Mouse (Mus musculus): ENCODE measurements around the gene Ednra. TPM values are rescaled to one million over a fixed set of nuclear protein-coding genes. Genes with fewer than 3 reads are reported as not detected.

Ednra gene
- 109 and 116 TPM in 2 replicates for polyA plus RNA-seq (2015; fragmentation: Nextera tagmentation; extraction: Ambion mirVana)

DNA sequence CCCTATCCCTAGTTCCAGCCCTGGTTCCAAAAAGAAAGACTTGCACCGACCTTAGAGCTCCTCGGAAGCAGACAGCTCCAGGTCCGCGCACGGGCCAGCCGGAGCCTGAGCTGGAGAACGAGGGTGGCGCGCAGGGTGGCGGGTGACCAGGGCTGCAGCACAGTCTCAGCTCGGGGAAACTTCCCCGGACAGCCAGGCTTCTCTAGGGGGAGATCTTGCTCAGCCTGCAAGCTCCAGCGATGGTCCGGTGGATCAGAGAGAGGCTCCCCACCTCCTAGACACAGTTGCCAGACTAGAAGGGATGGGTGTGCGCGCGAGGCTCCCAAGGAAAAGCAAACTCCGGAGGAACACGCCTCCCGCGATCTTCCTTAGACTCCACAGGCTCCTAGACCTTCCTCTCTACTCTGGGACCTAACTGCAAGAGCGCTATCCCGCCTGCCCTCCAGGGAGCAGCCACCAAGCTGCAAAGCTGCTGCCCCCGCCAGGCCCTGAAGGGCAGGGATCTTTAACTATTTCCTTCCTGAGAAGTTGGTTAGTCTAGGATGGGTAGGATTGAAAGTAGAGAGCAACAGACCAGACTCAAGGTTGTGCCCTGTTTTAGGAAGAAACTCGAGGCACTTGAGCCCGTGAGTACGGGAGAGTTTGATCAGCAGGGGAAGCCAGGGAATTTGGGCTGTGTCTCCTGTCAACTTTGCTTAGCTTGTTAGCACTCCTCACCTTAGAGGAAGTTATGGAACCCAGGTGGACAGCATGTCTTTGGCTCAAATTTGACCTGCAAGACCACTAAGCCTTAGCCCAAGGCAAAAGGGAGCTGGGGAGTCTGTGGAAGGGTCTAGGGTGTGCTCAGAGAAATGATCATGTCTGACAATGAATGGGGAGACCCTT lies at the start of gene Ednra:
Ednra (minus strand) TSS at position 419 of the 885 bp plus-strand sequence.
- Histone ChIP-seq H3K4me2 (peak within 1 kb of the TSS; percentile 65), H3K9me3 (no peaks in the 10 kb centered on the region), H3K27me3 (no peaks in the 10 kb centered on the region), H3K27ac (peak within 1 kb of the TSS; percentile 99), H3K4me1 (peaks cover 23% of the 10 kb centered on the region), H3K36me3 (no peaks in the 10 kb centered on the region), H3K4me3 (peak within 1 kb of the TSS; percentile 62), H3K9ac (peak within 1 kb of the TSS; percentile 80)
- ATAC-seq (ENCODE audit: borderline replicate concordance, extremely low read depth, low FRiP score, low TSS enrichment): peak; percentile 88
- WGBS: under 1% methylated on average over 27 of the region's 27 CpGs

DNA sequence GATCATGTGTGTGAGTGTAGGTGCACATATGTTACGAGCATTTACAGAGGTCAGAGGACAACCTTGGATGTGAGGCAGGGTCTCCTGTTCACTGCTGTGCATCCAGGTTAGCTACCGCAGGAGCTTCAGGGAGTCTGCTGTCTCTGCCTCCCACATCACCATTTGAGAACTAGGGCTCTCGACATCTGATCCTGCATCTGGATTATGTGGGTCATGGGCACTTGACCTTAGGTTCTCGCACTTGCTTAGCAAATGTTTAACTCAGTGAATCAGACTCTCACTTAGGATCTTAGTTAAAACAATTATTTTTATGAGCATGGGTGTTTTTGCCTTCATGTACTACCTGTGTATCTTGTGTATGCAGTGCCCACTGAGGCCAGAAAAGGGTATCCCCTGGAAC lies 49.6 kb upstream of the Ednra start:
- H3K4me3 ChIP-seq: no peak overlapping the region
- H3K36me3 ChIP-seq: no peaks in the 10 kb centered on the region
- H3K4me1 ChIP-seq: peaks cover 15% of the 10 kb centered on the region
- WGBS: 64% methylated on average over 4 of the region's 4 CpGs
- no peaks in the 10 kb centered on the region for H3K27me3 ChIP-seq
- H3K4me2 ChIP-seq: no peak overlapping the region
- no peak overlapping the region for H3K27ac ChIP-seq
- no peaks in the 10 kb centered on the region for H3K9me3 ChIP-seq
- ATAC-seq (ENCODE audit: borderline replicate concordance, extremely low read depth, low FRiP score, low TSS enrichment): no peak
- no peak overlapping the region for H3K9ac ChIP-seq

GRCm38 (mm10) chr8:77773256-77773655 lies 49.0 kb upstream of the Ednra start:
- Histone ChIP-seq H3K4me2 (no peak overlapping the region), H3K4me1 (peaks cover 15% of the 10 kb centered on the region), H3K9me3 (no peaks in the 10 kb centered on the region), H3K27ac (no peak overlapping the region), H3K27me3 (no peaks in the 10 kb centered on the region), H3K36me3 (no peaks in the 10 kb centered on the region), H3K4me3 (no peak overlapping the region), H3K9ac (no peak overlapping the region)
- no peak for ATAC-seq (ENCODE audit: borderline replicate concordance, extremely low read depth, low FRiP score, low TSS enrichment)
- WGBS: 76% methylated on average over 5 of the region's 5 CpGs

DNA sequence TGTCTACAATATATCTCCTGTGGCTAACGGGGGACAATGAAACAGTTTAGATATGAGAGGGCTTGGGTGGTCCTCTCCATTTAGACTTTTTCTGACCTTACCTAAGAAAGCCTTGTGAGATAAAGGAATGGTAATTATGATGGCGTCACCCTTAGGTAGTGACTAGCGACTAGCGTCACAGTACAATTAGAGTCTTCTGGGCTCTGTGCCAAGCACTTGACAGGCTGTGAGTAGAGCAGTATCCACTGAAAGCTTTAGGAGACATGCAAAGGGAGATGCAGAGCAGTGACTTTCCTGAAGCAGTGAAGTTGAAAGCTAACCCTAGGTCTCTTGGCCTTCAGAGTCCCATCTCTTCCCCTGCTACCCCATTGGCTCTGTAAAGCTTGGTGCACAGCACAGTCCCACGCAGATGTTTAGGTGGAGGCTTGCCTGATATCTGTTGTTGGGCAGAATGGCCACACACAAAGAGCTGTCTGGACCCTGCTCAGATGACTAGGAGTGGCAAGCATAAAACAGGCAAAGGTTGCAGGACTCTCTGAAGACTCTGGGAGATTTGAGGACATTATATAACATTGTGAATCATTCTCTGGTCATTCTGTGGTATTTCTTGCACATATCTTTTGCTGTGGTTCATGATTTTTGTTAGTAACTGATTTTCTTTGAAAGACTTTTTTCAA lies 48.1 kb upstream of the Ednra start:
- peak; percentile 72; the same call in 1 of the 2 replicates for ATAC-seq (ENCODE audit: borderline replicate concordance, extremely low read depth, low FRiP score, low TSS enrichment)
- H3K27me3 ChIP-seq: no peaks in the 10 kb centered on the region
- peaks cover 12% of the 10 kb centered on the region for H3K4me1 ChIP-seq
- no peak overlapping the region for H3K4me3 ChIP-seq
- no peaks in the 10 kb centered on the region for H3K9me3 ChIP-seq
- H3K36me3 ChIP-seq: no peaks in the 10 kb centered on the region
- WGBS: 14% methylated on average over 5 of the region's 5 CpGs
- no peak overlapping the region for H3K9ac ChIP-seq
- peak overlapping the region; percentile 48; the same call in 1 of the 2 replicates for H3K27ac ChIP-seq
- no peak overlapping the region for H3K4me2 ChIP-seq

- Histone ChIP-seq H3K27me3 (no peaks in the 10 kb centered on the region), H3K4me3 (no peak overlapping the region), H3K4me2 (no peak overlapping the region), H3K36me3 (no peaks in the 10 kb centered on the region), H3K9ac (no peak overlapping the region), H3K27ac (no peak overlapping the region), H3K4me1 (peaks cover 15% of the 10 kb centered on the region), H3K9me3 (no peaks in the 10 kb centered on the region)
- ATAC-seq (ENCODE audit: borderline replicate concordance, extremely low read depth, low FRiP score, low TSS enrichment): no peak
- 78% methylated on average over 3 of the region's 3 CpGs for WGBS
Measured at GRCm38 (mm10) chr8:77770966-77771365, 46.7 kb upstream of the Ednra start.

DNA sequence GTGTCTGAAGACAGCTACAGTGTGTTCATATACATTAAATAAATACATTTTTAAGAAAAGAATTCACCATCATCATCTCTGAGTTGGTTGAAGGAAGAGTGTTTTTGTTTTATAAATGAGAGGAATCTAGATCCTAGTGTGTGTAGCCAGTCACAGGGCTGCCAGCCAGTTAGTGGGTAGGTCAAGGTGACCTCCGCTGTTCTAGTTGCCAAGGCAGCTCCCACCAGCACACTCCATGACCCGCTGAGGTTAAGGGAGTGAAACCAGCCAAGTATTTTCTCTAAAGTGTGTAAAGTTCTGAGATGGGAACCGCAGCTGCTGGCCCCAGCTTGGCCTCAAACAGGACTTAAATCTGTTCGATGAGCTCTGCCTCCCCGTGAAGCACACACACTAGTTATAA lies 44.7 kb upstream of the Ednra start:
- no peak overlapping the region for H3K4me2 ChIP-seq
- H3K27me3 ChIP-seq: no peaks in the 10 kb centered on the region
- 89% methylated on average over 5 of the region's 5 CpGs for whole genome bisulfite sequencing
- H3K36me3 ChIP-seq: no peaks in the 10 kb centered on the region
- H3K4me1 ChIP-seq: peaks cover 19% of the 10 kb centered on the region
- no peak overlapping the region for H3K27ac ChIP-seq
- ATAC-seq (ENCODE audit: borderline replicate concordance, extremely low read depth, low FRiP score, low TSS enrichment): no peak
- no peaks in the 10 kb centered on the region for H3K9me3 ChIP-seq
- H3K9ac ChIP-seq: no peak overlapping the region
- no peak overlapping the region for H3K4me3 ChIP-seq

- no peaks in the 10 kb centered on the region for H3K27me3 ChIP-seq
- ATAC-seq (ENCODE audit: borderline replicate concordance, extremely low read depth, low FRiP score, low TSS enrichment): peak; percentile 73
- no peak overlapping the region for H3K27ac ChIP-seq
- 40% methylated on average over 8 of the region's 8 CpGs for WGBS
- no peaks in the 10 kb centered on the region; the same call in 1 of the 2 replicates for H3K9me3 ChIP-seq
- no peak overlapping the region for H3K4me2 ChIP-seq
- H3K9ac ChIP-seq: no peak overlapping the region
- H3K4me3 ChIP-seq: no peak overlapping the region
- peaks cover 12% of the 10 kb centered on the region; the same call in 1 of the 2 replicates for H3K4me1 ChIP-seq
- no peaks in the 10 kb centered on the region for H3K36me3 ChIP-seq
Measured at GRCm38 (mm10) chr8:77764253-77764652, 40.0 kb upstream of the Ednra start.

- H3K4me3 ChIP-seq: no peak overlapping the region
- no peak overlapping the region for H3K9ac ChIP-seq
- H3K4me1 ChIP-seq: peaks cover 12% of the 10 kb centered on the region; the same call in 1 of the 2 replicates
- no peak for ATAC-seq (ENCODE audit: borderline replicate concordance, extremely low read depth, low FRiP score, low TSS enrichment)
- no peaks in the 10 kb centered on the region; the same call in 1 of the 2 replicates for H3K9me3 ChIP-seq
- WGBS: 63% methylated on average over 3 of the region's 3 CpGs
- H3K4me2 ChIP-seq: no peak overlapping the region
- H3K36me3 ChIP-seq: no peaks in the 10 kb centered on the region
- H3K27me3 ChIP-seq: no peaks in the 10 kb centered on the region
- no peak overlapping the region for H3K27ac ChIP-seq
Measured at GRCm38 (mm10) chr8:77762967-77763366, 38.7 kb upstream of the Ednra start.

- Histone ChIP-seq H3K9me3 (no peaks in the 10 kb centered on the region), H3K9ac (no peak overlapping the region), H3K36me3 (no peaks in the 10 kb centered on the region), H3K27me3 (no peaks in the 10 kb centered on the region), H3K27ac (peak overlapping the region; percentile 22; the same call in 1 of the 2 replicates), H3K4me1 (peaks cover 11% of the 10 kb centered on the region), H3K4me3 (no peak overlapping the region), H3K4me2 (peak overlapping the region; percentile 19; the same call in 1 of the 2 replicates)
- 12% methylated on average over 4 of the region's 4 CpGs for WGBS
- ATAC-seq (ENCODE audit: borderline replicate concordance, extremely low read depth, low FRiP score, low TSS enrichment): peak; percentile 39; the same call in 1 of the 2 replicates
Measured at GRCm38 (mm10) chr8:77755441-77755840, 31.2 kb upstream of the Ednra start.

DNA sequence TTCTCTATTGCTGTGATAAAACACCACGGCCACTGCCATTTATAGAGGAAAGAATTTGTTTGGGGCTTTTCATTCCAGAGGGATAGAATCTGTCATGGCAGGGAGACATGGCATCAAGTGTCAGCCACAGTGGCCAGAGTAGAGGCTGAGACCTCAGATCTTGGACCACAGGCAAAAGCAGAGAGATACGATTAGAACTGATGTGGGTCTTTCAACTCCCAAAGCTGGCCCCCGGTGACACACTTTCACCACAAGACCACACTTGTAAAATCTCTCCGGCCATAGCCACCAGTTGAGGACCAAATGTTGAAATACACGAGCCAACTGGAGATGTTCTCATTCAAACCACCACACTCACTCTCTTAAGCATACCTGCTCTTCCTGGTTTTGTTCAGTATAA lies 29.5 kb upstream of the Ednra start:
- H3K27me3 ChIP-seq: no peaks in the 10 kb centered on the region
- no peak overlapping the region for H3K27ac ChIP-seq
- H3K4me2 ChIP-seq: no peak overlapping the region
- H3K9ac ChIP-seq: no peak overlapping the region
- WGBS: 85% methylated on average over 5 of the region's 5 CpGs
- no peak overlapping the region for H3K4me3 ChIP-seq
- no peaks in the 10 kb centered on the region for H3K36me3 ChIP-seq
- no peaks in the 10 kb centered on the region for H3K9me3 ChIP-seq
- H3K4me1 ChIP-seq: peaks cover 11% of the 10 kb centered on the region
- ATAC-seq (ENCODE audit: borderline replicate concordance, extremely low read depth, low FRiP score, low TSS enrichment): no peak

GRCm38 (mm10) chr8:77752041-77752440 lies 27.8 kb upstream of the Ednra start:
- WGBS: 38% methylated on average over 3 of the region's 3 CpGs
- no peaks in the 10 kb centered on the region for H3K36me3 ChIP-seq
- ATAC-seq (ENCODE audit: borderline replicate concordance, extremely low read depth, low FRiP score, low TSS enrichment): no peak

DNA sequence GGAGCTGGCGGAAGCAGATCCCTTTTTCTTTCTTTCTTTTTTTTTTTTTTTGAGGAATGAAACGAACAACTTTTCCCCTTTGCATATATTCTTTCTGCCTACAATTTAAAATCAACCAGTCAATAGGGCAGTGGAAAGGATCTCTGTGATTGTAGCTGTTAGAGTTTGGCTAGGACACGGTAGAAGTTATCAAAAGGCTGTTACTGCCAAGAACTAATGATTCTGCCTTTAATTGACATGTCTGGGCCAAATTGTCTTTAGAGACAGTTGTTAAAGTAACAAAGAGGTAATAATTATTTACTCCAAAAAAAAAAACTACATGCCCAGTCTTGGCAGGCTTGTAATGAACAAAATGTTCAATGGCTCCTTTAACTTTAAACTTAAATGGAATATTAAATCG lies 26.1 kb upstream of the Ednra start:
- WGBS: 58% methylated on average over 4 of the region's 4 CpGs
- H3K27ac ChIP-seq: no peak overlapping the region
- no peaks in the 10 kb centered on the region for H3K27me3 ChIP-seq

More at GRCm38 (mm10) chr8:77752041-77752440, 27.8 kb upstream of the Ednra start:
- Histone ChIP-seq H3K27ac (no peak overlapping the region), H3K4me3 (no peak overlapping the region), H3K9ac (no peak overlapping the region), H3K9me3 (no peaks in the 10 kb centered on the region), H3K4me1 (peaks cover 21% of the 10 kb centered on the region), H3K27me3 (no peaks in the 10 kb centered on the region), H3K4me2 (no peak overlapping the region)

More for the DNA sequence above, 26.1 kb upstream of the Ednra start:
- ATAC-seq (ENCODE audit: borderline replicate concordance, extremely low read depth, low FRiP score, low TSS enrichment): no peak
- Histone ChIP-seq H3K4me2 (no peak overlapping the region), H3K4me1 (peaks cover 17% of the 10 kb centered on the region), H3K4me3 (no peak overlapping the region), H3K9me3 (no peaks in the 10 kb centered on the region), H3K9ac (no peak overlapping the region), H3K36me3 (no peaks in the 10 kb centered on the region)
